Mouse (Mus musculus) lung, postnatal 36 days (tissue): ENCODE data around the gene Grcc10.

Experiments
- DNase-seq: peaks from one replicate; pipeline ENCODE4 v3.0.0; 2022; ENCODE audit warnings: mixed read lengths

The Grcc10 gene

GRCm38 (mm10) chr6:124729850-124730705, 11.1 kb downstream of the Grcc10 start:
- DNase-seq = peak; percentile 49

GRCm38 (mm10) chr6:124728621-124729020, 12.6 kb downstream of the Grcc10 start:
- no peak for DNase-seq

DNA sequence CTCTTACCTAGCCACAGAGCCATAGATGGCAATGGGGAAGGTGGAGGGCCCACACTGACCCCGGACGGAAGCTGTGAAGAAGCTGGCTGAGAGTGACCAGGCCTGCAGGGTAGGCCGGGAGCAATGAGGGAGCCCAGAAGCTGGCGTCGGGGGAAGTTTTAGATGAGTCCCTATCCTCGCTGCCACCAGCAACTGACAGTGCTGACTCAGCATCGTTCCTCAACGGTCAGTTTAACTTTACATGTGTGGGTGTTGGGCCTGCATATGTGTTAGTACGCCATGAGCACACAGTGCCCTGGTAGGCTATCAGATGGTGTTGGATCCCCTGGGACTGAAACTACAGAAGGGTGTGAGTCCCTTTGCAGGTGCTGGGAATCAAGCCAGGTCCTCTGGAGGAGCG, 16.7 kb downstream of the Grcc10 start:
- no peak for DNase-seq

GRCm38 (mm10) chr6:124723541-124723940, 17.6 kb downstream of the Grcc10 start:
- peak; percentile 54 for DNase-seq

GRCm38 (mm10) chr6:124722876-124723473, 18.2 kb downstream of the Grcc10 start:
- DNase-seq = no peak

DNA sequence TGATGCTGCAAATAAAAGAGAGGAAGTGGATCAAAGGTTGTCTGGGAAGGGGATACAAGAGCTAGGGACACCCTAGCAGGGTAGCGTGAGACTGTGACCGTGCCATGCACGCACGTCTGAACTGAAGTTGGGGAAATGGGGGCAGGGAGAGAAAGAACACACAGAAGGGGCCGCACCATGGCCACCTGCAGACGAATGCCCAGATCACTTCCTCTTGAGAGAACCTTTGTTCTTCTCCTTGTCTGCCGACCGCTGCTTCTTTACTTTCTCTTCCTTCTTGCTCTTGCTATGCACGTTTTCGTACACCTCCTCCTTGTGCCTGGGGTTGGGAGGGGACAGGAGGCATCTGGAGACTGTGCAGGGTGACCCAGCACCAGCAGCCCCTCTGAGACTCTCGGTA, 20.3 kb downstream of the Grcc10 start:
- DNase-seq = peak; percentile 39

GRCm38 (mm10) chr6:124719354-124719978, 21.7 kb downstream of the Grcc10 start:
- DNase-seq = no peak

DNA sequence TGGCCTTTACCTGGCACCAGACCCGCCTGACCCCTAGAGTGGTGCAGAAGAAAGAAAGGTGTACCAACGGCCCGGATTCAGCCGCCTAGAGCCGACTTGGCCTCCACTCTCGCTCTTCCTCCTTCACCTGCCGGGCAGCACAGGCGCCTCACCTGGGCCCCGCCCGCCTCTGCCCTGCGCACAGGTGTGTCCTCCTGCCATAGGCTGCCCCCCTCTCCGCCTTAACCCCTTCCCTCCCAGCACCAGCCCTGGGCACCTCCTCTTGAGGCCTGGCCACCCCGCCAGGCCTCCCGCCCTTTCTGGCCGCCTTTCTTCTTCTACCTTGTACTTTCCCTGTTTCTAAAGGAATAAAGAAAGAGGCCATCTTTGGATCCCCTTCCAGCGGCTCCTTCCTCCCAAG, 22.5 kb downstream of the Grcc10 start:
- DNase-seq = peak; percentile 87

DNA sequence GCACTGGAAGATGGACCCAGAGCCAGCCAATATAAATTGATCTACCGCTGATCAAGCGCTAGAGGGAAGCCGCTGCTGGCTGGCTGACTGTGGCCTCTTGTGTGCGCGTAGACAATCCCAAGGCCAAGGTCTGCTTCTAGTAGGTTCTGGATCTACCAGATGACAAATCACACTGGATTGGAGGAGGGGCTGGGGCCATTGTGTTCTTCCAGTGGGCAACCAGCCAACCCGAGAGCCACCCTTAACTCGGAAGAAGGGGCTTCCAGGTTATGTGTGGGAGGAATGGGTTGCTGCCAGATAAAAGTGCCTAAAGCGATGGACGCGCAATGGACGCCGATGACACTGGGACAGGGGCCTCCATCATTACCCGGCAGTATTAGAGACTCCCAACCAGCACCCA, 23.2 kb downstream of the Grcc10 start:
- no peak for DNase-seq

- peak; percentile 75 for DNase-seq
These were observed 24.2 kb downstream of the Grcc10 start for GRCm38 (mm10) chr6:124716864-124717490.

- DNase-seq = no peak
These were observed 28.3 kb downstream of the Grcc10 start for GRCm38 (mm10) chr6:124712918-124713317.

DNA sequence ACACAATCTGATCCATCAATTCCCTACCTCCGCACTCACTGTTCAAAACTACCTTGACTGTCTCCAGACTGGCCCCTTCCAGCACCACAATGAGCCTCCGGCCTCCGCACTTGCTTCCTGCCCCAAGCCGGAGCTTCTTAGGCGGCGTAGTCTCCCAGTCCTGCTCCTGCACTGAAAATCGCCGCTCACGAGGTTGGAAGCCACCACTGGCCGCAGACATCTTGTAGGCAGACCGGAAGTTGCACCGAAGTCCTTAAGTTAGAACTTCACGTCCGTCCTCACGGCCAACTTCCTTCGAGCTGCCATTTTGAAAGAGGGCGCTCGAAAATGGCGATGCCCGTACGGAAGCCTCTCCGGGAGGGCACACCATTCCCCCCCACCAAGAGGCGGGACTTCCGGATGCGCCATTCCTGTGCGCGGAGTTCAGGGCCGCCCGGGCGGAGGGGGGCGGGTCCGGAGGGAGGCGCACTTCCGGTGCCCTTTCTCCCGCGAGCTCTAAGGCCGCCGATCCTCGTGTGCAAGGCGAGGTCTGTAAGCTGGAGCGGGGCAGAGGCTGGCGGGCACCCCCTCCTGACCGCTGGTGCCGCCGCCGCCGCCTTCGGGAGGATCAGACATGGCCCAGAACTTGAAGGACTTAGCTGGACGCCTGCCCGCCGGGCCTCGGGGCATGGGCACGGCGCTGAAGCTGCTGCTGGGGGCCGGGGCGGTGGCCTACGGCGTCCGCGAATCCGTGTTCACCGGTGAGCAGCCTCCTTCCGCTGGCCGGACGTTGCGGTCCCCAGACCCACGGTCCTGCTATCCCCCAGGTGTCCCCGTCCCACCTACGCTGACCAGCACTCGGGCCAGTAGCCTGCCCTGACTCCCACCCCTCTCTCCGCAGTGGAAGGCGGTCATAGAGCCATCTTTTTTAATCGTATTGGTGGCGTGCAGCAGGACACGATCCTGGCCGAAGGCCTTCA, 29.1 kb downstream of the Grcc10 start, which contains the start of the genes Emg1 and Phb2:
Gene Emg1, minus strand, starts transcription at position 355 of the 959 bp plus-strand sequence.
Gene Phb2, plus strand, starts transcription at position 513 of the 959 bp plus-strand sequence.
- DNase-seq = peak; percentile 99

- DNase-seq = no peak
These were observed 32.8 kb downstream of the Grcc10 start for GRCm38 (mm10) chr6:124708289-124708889.

DNA sequence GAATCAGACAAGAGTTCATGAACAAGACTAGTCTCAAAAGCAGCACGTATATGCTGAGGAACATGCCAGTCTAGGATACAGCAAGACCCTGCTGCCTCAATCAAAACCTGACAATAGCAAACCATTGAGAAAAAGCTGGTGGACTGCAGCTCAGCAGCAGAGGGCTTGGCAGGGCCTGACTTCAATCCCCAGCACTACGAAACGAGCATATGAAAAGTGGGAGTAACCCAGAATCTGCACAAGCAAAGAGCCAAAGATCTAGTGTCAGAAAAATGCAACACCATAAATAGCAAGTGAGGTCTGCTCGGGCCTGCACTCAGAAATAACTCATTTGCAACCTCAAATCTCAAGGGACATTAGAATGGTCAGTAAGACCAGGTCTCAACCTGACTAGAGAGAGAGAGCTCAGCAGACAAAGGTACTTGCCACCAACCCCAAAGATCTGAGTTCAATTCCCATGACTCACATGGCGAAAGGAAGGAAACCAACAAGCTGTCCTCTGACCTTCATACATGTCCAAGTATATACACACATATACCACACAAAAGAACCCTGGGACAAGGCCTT, 35.0 kb downstream of the Grcc10 start:
- no peak for DNase-seq

DNA sequence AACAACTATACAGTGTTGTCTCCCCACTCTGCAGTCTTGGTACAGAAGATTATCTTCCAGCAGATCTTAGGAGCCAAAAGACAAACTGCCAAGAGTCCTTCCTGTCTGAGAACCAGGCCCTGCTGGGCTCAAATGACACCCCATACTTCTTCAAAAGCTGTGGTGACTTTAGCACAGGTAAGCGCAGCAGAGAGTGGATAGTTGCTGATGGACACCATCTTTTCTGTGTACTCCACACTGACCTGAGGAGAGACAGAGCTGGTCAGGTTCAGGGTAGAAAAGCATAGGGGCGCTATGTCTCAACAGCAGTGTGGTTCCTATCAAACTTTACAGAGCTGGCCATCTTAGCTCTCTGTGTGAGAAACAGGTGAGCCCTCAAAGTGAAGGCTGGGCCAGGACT, 36.8 kb downstream of the Grcc10 start:
- no peak for DNase-seq

DNA sequence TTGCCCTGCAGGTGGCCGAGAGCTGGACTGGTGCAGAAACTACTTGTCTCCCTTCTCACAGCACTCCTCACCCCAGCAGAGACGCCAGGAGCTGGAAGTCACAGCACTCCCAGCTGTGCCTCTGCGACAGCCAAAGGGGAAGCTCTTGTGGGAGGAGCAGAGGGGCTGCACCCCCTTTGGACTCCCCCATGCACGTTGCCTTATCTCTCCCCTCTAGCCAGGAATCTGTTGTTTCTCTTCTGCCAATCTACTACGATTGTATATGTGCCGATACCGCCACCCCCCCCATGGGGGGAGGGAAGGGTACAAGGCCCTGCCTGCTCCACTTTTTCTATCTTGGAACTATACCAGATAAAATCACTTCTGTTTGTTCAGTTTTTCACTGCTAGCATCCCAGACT, 37.4 kb downstream of the Grcc10 start:
- no peak for DNase-seq

GRCm38 (mm10) chr6:124702784-124703103, 38.4 kb downstream of the Grcc10 start:
- peak; percentile 86 for DNase-seq

DNA sequence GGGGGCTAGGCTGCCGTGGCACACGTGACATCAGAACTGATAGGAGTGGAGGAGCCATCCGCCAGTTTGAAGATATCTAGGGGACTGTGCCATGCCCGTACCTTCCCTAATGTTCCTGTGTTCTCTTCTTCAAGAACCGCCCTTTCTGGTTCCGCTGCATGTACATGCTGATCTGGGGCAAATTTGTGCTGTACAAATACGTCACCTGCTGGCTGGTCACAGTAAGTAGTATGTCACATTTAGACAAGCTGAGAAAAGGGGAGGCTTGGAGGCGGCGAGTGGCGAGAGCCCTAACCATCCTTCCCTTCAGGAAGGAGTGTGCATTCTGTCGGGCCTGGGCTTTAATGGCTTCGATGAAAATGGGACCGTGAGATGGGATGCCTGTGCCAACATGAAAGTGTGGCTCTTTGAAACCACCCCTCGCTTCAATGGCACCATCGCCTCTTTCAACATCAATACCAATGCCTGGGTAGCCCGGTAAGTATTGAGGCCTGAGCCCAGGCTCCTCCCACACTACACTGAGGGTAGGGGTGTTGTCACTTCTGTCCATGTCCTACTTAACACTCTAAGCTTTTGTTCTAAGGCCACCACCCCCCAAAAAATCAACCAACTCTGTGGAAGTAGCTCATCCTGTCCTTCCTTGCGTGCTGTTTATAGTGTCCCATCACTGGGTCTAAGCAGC, 38.9 kb downstream of the Grcc10 start:
- no peak for DNase-seq

- no peak for DNase-seq
These were observed 39.8 kb downstream of the Grcc10 start for GRCm38 (mm10) chr6:124701338-124701737.

- DNase-seq = peak; percentile 78
These were observed 41.1 kb downstream of the Grcc10 start for GRCm38 (mm10) chr6:124699962-124700610.
